Mouse (Mus musculus) olfactory bulb, adult 2 months (tissue): Measurements from ENCODE around the gene Wnk2.

ENCODE experiments used
- CTCF ChIP-seq: fragments of 200-500 bp; IDR thresholded peaks from 2 replicates; pipeline ENCODE4 v1.5.1; 2012; ENCODE audit warnings: low read depth, mild to moderate bottlenecking, low read length, moderate library complexity; ENCODE audit not compliant: insufficient read depth
- POLR2A ChIP-seq: fragments of 200-500 bp; IDR thresholded peaks from 2 replicates; pipeline ENCODE4 v1.6.1; 2012; ENCODE audit warnings: mild to moderate bottlenecking, low read depth, low read length, moderate library complexity; ENCODE audit not compliant: insufficient read depth

DNA sequence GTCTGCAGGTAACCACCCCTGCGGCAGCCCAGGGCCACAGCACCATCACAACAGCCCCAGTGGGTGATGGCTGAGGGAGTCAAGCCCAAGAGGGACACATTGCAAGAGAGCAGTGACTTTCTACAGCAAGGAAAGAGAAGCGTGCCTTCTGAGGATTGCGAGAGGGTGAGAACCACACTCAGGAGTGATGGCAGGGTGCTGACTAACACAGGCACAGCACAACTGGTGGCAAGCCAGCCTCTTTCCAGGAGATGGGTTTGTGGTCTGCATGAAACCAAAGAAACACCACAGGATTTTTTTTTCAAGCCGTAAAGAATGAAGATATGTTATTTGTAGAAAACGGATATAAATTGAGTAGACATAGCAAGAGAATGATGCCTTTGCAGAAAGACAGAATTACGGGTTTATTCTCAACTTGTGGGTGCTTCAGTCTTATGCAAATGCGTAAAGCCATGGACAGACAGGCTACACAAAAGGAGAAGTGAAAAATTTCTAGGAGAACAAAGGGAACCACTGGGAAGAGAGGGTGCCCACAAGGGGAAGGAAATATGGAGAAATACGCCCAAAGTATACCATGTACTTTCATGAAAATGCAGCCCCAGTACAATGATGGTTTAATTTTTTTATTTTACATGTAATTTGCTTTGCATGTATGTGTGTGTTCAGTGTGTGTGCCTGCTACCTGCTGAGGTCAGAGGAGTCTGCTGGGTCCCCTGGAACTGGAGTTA is 39.5 kb downstream of the Wnk2 start:
- TF ChIP-seq POLR2A, result no peak
- no peak for TF ChIP-seq CTCF
